Mouse (Mus musculus) midbrain, embryonic 13.5 days (tissue): Measurements from ENCODE around the gene Kri1. TPM values are rescaled to one million over a fixed set of nuclear protein-coding genes. Genes with fewer than 3 reads are reported as not detected.
A peak's percentile ranks its signal among the peaks of the same experiment; 100 is the strongest.
"Not testable (repeated sequence)": the region's sequence is repeated elsewhere in the genome, so short reads cannot be mapped to it uniquely, and the experiment has no call there.

ENCODE experiments used
- ATAC-seq: fragments of 200-750 bp; cut with Nextera tagmentation; 2 replicates; pipeline ENCODE4 v1.8.0; 2017; ENCODE audit warnings: mild to moderate bottlenecking, moderate TSS enrichment, moderate library complexity
- H3K27ac ChIP-seq: fragments of 300-500 bp; sonication (generic); 2 replicates; pipeline ENCODE4 v1.5.1; 2015; ENCODE audit warnings: inconsistent platforms, mild to moderate bottlenecking, moderate library complexity
- H3K27me3 ChIP-seq: fragments of 300-500 bp; sonication (generic); 2 replicates; pipeline ENCODE4 v1.6.1; 2015; ENCODE audit warnings: mild to moderate bottlenecking, inconsistent platforms
- H3K36me3 ChIP-seq: fragments of 300-500 bp; sonication (generic); 2 replicates; pipeline ENCODE4 v1.6.1; 2015; ENCODE audit warnings: mild to moderate bottlenecking, inconsistent platforms
- H3K4me1 ChIP-seq: fragments of 300-500 bp; sonication (generic); replicated peaks from 2 replicates; pipeline ENCODE4 v1.6.1; 2015; ENCODE audit warnings: inconsistent platforms
- H3K4me2 ChIP-seq: fragments of 300-500 bp; sonication (generic); replicated peaks from 2 replicates; pipeline ENCODE4 v1.6.1; 2015; ENCODE audit warnings: moderate library complexity, mild to moderate bottlenecking, inconsistent platforms
- H3K4me3 ChIP-seq: fragments of 300-500 bp; sonication (generic); replicated peaks from 2 replicates; pipeline ENCODE4 v1.5.1; 2015; ENCODE audit warnings: mild to moderate bottlenecking, inconsistent platforms
- H3K9ac ChIP-seq: fragments of 300-500 bp; sonication (generic); replicated peaks from 2 replicates; pipeline ENCODE4 v1.6.1; 2015; ENCODE audit warnings: mild to moderate bottlenecking, inconsistent platforms
- H3K9me3 ChIP-seq: fragments of 300-500 bp; sonication (generic); 2 replicates; pipeline ENCODE4 v1.6.1; 2016; ENCODE audit warnings: mild to moderate bottlenecking, inconsistent platforms
- WGBS: fragments of 180-500 bp; shearing (Covaris S2); methylation state at CpG from one replicate; pipeline ENCODE4 v1.1.7; 2015; 5-methylcytosine and 5-hydroxymethylcytosine counted together
- polyA plus RNA-seq: library from polyadenylated mRNA; unstranded; fragments of >200 nt; fragmentation: Nextera tagmentation; extraction: Ambion mirVana; gene quantifications from 2 replicates; pipeline ENCODE4 v1.2.1, GENCODE M21; 2015

Gene Kri1
- polyA plus RNA-seq, 1 experiment from 2014 or later, result 21.6 TPM

- peak; percentile 46 for ATAC-seq
- H3K27ac ChIP-seq, result peak overlapping the region; percentile 89
- H3K36me3 ChIP-seq, result peaks cover 26% of the 10 kb centered on the region
- peaks cover 18% of the 10 kb centered on the region for H3K27me3 ChIP-seq
- WGBS, result 19% methylated on average over 19 of the region's 19 CpGs
- H3K9me3 ChIP-seq, result no peaks in the 10 kb centered on the region
- H3K4me2 ChIP-seq, result peak overlapping the region; percentile 81
- H3K4me3 ChIP-seq, result peak overlapping the region; percentile 91
- H3K4me1 ChIP-seq, result peaks cover 27% of the 10 kb centered on the region
- peak overlapping the region; percentile 97 for H3K9ac ChIP-seq
These were observed 50.3 kb downstream of the Kri1 start for GRCm38 (mm10) chr9:21237368-21238003.

- H3K4me2 ChIP-seq, result peak overlapping the region; percentile 81
- ATAC-seq, result no peak
- H3K4me1 ChIP-seq, result peaks cover 27% of the 10 kb centered on the region
- WGBS, result 85% methylated on average over 25 of the region's 25 CpGs
- H3K9ac ChIP-seq, result peak overlapping the region; percentile 97
- peak overlapping the region; percentile 91 for H3K4me3 ChIP-seq
- 0 out of 2 replicates have a peak overlapping the region, but pooled peaks have one; percentile 89 for H3K27ac ChIP-seq
- H3K27me3 ChIP-seq, result peaks cover 13% of the 10 kb centered on the region
- H3K36me3 ChIP-seq, result peaks cover 30% of the 10 kb centered on the region
- no peaks in the 10 kb centered on the region for H3K9me3 ChIP-seq
These were observed 50.8 kb downstream of the Kri1 start for GRCm38 (mm10) chr9:21236991-21237367.

- Histone ChIP-seq H3K4me2 (no peak overlapping the region), H3K36me3 (peaks cover 46% of the 10 kb centered on the region), H3K9ac (no peak overlapping the region), H3K4me3 (no peak overlapping the region), H3K27me3 (peaks cover 4% of the 10 kb centered on the region), H3K4me1 (peaks cover 27% of the 10 kb centered on the region), H3K27ac (no peak overlapping the region), H3K9me3 (no peaks in the 10 kb centered on the region)
- ATAC-seq, result no peak
- 85% methylated on average over 4 of the region's 4 CpGs for WGBS
These were observed 52.4 kb downstream of the Kri1 start for GRCm38 (mm10) chr9:21235341-21235740.

GRCm38 (mm10) chr9:21233805-21234204 is 54.0 kb downstream of the Kri1 start:
- no peak for ATAC-seq
- Histone ChIP-seq H3K4me2 (no peak overlapping the region), H3K27me3 (no peaks in the 10 kb centered on the region), H3K9me3 (no peaks in the 10 kb centered on the region), H3K9ac (no peak overlapping the region), H3K36me3 (peaks cover 61% of the 10 kb centered on the region), H3K4me1 (peaks cover 27% of the 10 kb centered on the region), H3K27ac (no peak overlapping the region), H3K4me3 (no peak overlapping the region)
- WGBS, result 79% methylated on average over 28 of the region's 28 CpGs

GRCm38 (mm10) chr9:21233366-21233765 is 54.4 kb downstream of the Kri1 start:
- Histone ChIP-seq H3K27ac (no peak overlapping the region), H3K4me3 (no peak overlapping the region), H3K4me1 (peaks cover 27% of the 10 kb centered on the region), H3K4me2 (no peak overlapping the region), H3K9ac (no peak overlapping the region), H3K27me3 (no peaks in the 10 kb centered on the region), H3K36me3 (peaks cover 61% of the 10 kb centered on the region), H3K9me3 (no peaks in the 10 kb centered on the region)
- ATAC-seq, result no peak
- WGBS, result 90% methylated on average over 29 of the region's 29 CpGs

- 91% methylated on average over 5 of the region's 5 CpGs for WGBS
- Histone ChIP-seq H3K9me3 (no peaks in the 10 kb centered on the region), H3K4me3 (no peak overlapping the region), H3K36me3 (peaks cover 61% of the 10 kb centered on the region), H3K4me1 (peaks cover 26% of the 10 kb centered on the region), H3K4me2 (no peak overlapping the region), H3K27ac (no peak overlapping the region), H3K27me3 (no peaks in the 10 kb centered on the region), H3K9ac (no peak overlapping the region)
- ATAC-seq, result no peak
These were observed 54.9 kb downstream of the Kri1 start for GRCm38 (mm10) chr9:21232867-21233266.

- H3K9me3 ChIP-seq, result no peaks in the 10 kb centered on the region
- peaks cover 61% of the 10 kb centered on the region for H3K36me3 ChIP-seq
- no peak overlapping the region for H3K27ac ChIP-seq
- peaks cover 21% of the 10 kb centered on the region for H3K4me1 ChIP-seq
- H3K27me3 ChIP-seq, result 0 out of 2 replicates have a peak, but pooled peaks cover 3% of the 10 kb centered on the region
- no peak overlapping the region for H3K4me2 ChIP-seq
- 47% methylated on average over 23 of the region's 23 CpGs for WGBS
- ATAC-seq, result no peak
- no peak overlapping the region for H3K9ac ChIP-seq
- no peak overlapping the region for H3K4me3 ChIP-seq
These were observed 56.2 kb downstream of the Kri1 start for GRCm38 (mm10) chr9:21231551-21231950.

- Histone ChIP-seq H3K9me3 (no peaks in the 10 kb centered on the region), H3K27me3 (peaks cover 16% of the 10 kb centered on the region; the same call in 1 of the 2 replicates), H3K4me3 (peak overlapping the region; percentile 22; the same call in 1 of the 2 replicates), H3K27ac (peak overlapping the region; percentile 4; the same call in 1 of the 2 replicates), H3K4me2 (peak overlapping the region; percentile 47), H3K4me1 (peaks cover 16% of the 10 kb centered on the region), H3K36me3 (peaks cover 35% of the 10 kb centered on the region), H3K9ac (peak overlapping the region; percentile 30; the same call in 1 of the 2 replicates)
- WGBS, result 12% methylated on average over 16 of the region's 16 CpGs
- ATAC-seq, result peak; percentile 70
These were observed 60.4 kb downstream of the Kri1 start for GRCm38 (mm10) chr9:21227342-21227741.

GRCm38 (mm10) chr9:21225415-21225758 is 62.4 kb downstream of the Kri1 start:
- 15% methylated on average over 7 of the region's 7 CpGs for WGBS
- no peak overlapping the region for H3K4me3 ChIP-seq

GRCm38 (mm10) chr9:21224576-21225414 is 63.0 kb downstream of the Kri1 start:
- 25% methylated on average over 26 of the region's 26 CpGs for whole genome bisulfite sequencing

More at GRCm38 (mm10) chr9:21225415-21225758, 62.4 kb downstream of the Kri1 start:
- H3K9ac ChIP-seq, result no peak overlapping the region
- no peaks in the 10 kb centered on the region for H3K9me3 ChIP-seq
- peaks cover 16% of the 10 kb centered on the region; the same call in 1 of the 2 replicates for H3K27me3 ChIP-seq
- peak overlapping the region; percentile 32 for H3K4me2 ChIP-seq
- ATAC-seq, result no peak
- H3K4me1 ChIP-seq, result peaks cover 22% of the 10 kb centered on the region
- H3K27ac ChIP-seq, result no peak overlapping the region
- peaks cover 15% of the 10 kb centered on the region for H3K36me3 ChIP-seq

GRCm38 (mm10) chr9:21223906-21224305 is 63.9 kb downstream of the Kri1 start:
- peaks cover 22% of the 10 kb centered on the region for H3K4me1 ChIP-seq
- no peak overlapping the region for H3K9ac ChIP-seq
- no peak overlapping the region for H3K27ac ChIP-seq
- no peak for ATAC-seq
- H3K27me3 ChIP-seq, result peaks cover 16% of the 10 kb centered on the region; the same call in 1 of the 2 replicates
- no peaks in the 10 kb centered on the region for H3K9me3 ChIP-seq
- H3K4me3 ChIP-seq, result no peak overlapping the region
- 92% methylated on average over 6 of the region's 6 CpGs for WGBS
- peaks cover under 1% of the 10 kb centered on the region; the same call in 1 of the 2 replicates for H3K36me3 ChIP-seq
- no peak overlapping the region for H3K4me2 ChIP-seq

More at GRCm38 (mm10) chr9:21224576-21225414, 63.0 kb downstream of the Kri1 start:
- Histone ChIP-seq H3K27ac (no peak overlapping the region), H3K4me2 (peak overlapping the region; percentile 32), H3K9me3 (no peaks in the 10 kb centered on the region), H3K4me3 (no peak overlapping the region), H3K36me3 (peaks cover 10% of the 10 kb centered on the region), H3K9ac (no peak overlapping the region), H3K27me3 (peaks cover 16% of the 10 kb centered on the region; the same call in 1 of the 2 replicates), H3K4me1 (peaks cover 22% of the 10 kb centered on the region)
- ATAC-seq, result no peak

- not testable (repeated sequence) for H3K4me3 ChIP-seq, H3K9ac ChIP-seq, H3K27ac ChIP-seq, H3K4me2 ChIP-seq, H3K36me3 ChIP-seq, H3K9me3 ChIP-seq, ATAC-seq
- Histone ChIP-seq H3K4me1 (peaks cover 22% of the 10 kb centered on the region), H3K27me3 (peaks cover 16% of the 10 kb centered on the region; the same call in 1 of the 2 replicates)
- 96% methylated on average over 2 of the region's 2 CpGs for WGBS
These were observed 64.3 kb downstream of the Kri1 start for GRCm38 (mm10) chr9:21223490-21223889.
